Mouse (Mus musculus) hindbrain, embryonic 13.5 days (tissue): Measurements from ENCODE around the gene Nsf. TPM values are rescaled to one million over a fixed set of nuclear protein-coding genes. Genes with fewer than 3 reads are reported as not detected.
A peak's percentile ranks its signal among the peaks of the same experiment; 100 is the strongest.

ENCODE experiments used
- ATAC-seq: fragments of 200-750 bp; cut with Nextera tagmentation; 2 replicates; pipeline ENCODE4 v1.8.0; 2017; ENCODE audit warnings: moderate TSS enrichment; ENCODE audit not compliant: low FRiP score
- H3K27ac ChIP-seq: fragments of 300-500 bp; sonication (generic); 2 replicates; pipeline ENCODE4 v1.5.1; 2015; ENCODE audit warnings: inconsistent platforms, mild to moderate bottlenecking, moderate library complexity
- H3K27me3 ChIP-seq: fragments of 300-500 bp; sonication (generic); 2 replicates; pipeline ENCODE4 v1.6.1; 2015; ENCODE audit warnings: mild to moderate bottlenecking, inconsistent platforms
- H3K36me3 ChIP-seq: fragments of 300-500 bp; sonication (generic); 2 replicates; pipeline ENCODE4 v1.6.1; 2015; ENCODE audit warnings: mild to moderate bottlenecking, inconsistent platforms
- H3K4me1 ChIP-seq: fragments of 300-500 bp; sonication (generic); replicated peaks from 2 replicates; pipeline ENCODE4 v1.6.1; 2015; ENCODE audit warnings: inconsistent platforms
- H3K4me2 ChIP-seq: fragments of 300-500 bp; sonication (generic); 2 replicates; pipeline ENCODE4 v1.6.1; 2015; ENCODE audit warnings: inconsistent platforms, mild to moderate bottlenecking, moderate library complexity
- H3K4me3 ChIP-seq: fragments of 300-500 bp; sonication (generic); 2 replicates; pipeline ENCODE4 v1.5.1; 2015; ENCODE audit warnings: mild to moderate bottlenecking, inconsistent platforms
- H3K9ac ChIP-seq: fragments of 300-500 bp; sonication (generic); 2 replicates; pipeline ENCODE4 v1.6.1; 2015; ENCODE audit warnings: mild to moderate bottlenecking, inconsistent platforms
- H3K9me3 ChIP-seq: fragments of 300-500 bp; sonication (generic); 2 replicates; pipeline ENCODE4 v1.6.1; 2016; ENCODE audit warnings: inconsistent platforms
- WGBS: fragments of 180-500 bp; shearing (Covaris S2); methylation state at CpG from one replicate; pipeline ENCODE4 v1.1.7; 2015; 5-methylcytosine and 5-hydroxymethylcytosine counted together
- polyA plus RNA-seq: library from polyadenylated mRNA; unstranded; fragments of >200 nt; fragmentation: Nextera tagmentation; extraction: Ambion mirVana; gene quantifications from 2 replicates; pipeline ENCODE4 v1.2.1, GENCODE M21; 2015

Gene Nsf
- polyA plus RNA-seq, 1 experiment from 2014 or later, result 128 TPM

DNA sequence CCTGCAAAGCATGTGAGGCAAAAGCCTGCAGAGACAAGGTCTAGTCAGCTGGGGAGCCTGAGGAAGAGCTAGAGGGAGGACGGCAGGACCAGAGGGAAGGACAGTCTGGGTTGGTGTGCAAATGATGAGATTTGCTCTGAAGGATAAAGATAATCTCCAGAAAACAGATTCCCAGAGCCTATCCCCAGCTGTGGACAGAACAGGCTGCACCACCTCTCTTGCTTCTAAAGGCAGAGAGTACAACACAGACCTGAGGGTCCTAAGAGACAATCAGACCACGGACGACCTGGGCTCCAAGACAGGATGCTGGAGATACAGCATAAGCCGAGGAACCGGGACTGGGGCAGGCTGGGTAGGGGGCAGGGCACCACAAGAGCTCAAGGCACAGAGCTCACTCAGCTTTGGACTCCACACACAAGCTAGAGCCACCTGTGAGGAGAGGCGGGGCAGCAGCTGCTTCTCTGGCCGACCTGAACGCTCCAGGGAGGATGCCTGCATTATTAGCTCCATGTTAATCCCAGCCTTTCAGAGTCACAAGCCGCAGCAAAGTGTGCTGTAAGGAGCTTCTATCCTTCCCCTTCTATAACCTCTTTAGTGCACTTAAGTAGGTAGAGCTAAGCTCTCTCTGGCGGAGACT, 100.5 kb downstream of the Nsf start:
- no peaks in the 10 kb centered on the region for H3K27me3 ChIP-seq
- H3K9ac ChIP-seq, result no peak overlapping the region
- 0 out of 2 replicates have a peak overlapping the region, but pooled peaks have one; percentile 12 for H3K27ac ChIP-seq
- peaks cover 21% of the 10 kb centered on the region for H3K4me1 ChIP-seq
- H3K4me3 ChIP-seq, result no peak overlapping the region
- no peak for ATAC-seq
- H3K4me2 ChIP-seq, result no peak overlapping the region
- 39% methylated on average over 10 of the region's 10 CpGs for WGBS
- peaks cover 26% of the 10 kb centered on the region for H3K36me3 ChIP-seq
- no peaks in the 10 kb centered on the region for H3K9me3 ChIP-seq

DNA sequence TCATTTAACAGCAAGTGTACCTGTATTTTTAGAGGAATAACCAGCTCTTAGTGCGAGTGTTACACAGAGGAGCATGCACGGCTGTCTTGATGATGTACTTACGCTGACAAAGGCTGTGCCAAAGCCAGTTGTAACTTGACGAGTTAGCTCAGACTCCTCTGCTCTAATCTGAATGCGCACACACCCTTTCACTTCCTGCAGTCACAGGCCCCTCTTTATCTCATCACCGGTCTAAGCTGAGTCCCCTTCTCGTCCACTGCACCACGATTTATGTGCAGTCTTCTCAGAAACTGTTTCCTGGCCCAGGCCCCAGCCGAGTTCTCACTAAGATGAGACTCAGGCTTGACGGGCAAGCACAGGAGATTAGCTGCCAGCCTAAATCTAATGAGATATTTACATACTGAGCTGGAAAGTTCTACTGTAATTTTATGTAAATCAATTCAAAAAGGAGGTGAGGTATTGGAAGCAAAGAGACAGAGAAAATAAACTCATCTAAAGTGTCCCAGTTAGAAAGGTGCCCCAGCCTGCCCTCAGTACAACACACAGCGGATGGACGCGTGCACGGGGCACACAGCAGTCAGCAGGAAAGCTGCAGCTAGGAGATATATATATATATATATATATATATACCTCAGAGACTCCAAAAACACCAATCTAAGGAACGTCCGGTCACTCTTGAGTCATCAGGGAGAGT, 101.1 kb downstream of the Nsf start:
- Histone ChIP-seq H3K4me2 (no peak overlapping the region), H3K27me3 (no peaks in the 10 kb centered on the region), H3K4me3 (no peak overlapping the region), H3K9me3 (no peaks in the 10 kb centered on the region), H3K9ac (no peak overlapping the region), H3K4me1 (peaks cover 21% of the 10 kb centered on the region), H3K36me3 (peaks cover 21% of the 10 kb centered on the region), H3K27ac (no peak overlapping the region)
- no peak for ATAC-seq
- WGBS, result 65% methylated on average over 16 of the region's 16 CpGs

DNA sequence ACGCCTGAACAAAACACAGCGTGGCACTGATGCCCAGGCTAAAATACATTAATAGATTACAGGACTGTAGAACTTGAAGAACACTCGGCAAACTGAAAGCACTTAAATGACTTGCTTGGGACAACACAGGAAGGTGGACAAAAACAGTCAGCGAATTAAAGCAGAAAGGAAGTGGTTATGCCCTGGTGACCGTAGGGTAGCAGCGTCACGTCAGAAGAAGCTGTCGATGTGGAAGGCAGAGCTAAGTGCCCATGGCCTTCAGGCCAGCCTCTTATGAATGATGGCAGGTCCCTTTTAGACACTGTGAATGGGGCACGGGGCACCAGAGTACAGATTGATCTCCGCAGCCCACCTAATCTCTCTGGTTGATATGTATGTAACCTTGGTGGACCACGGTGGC, 105.6 kb downstream of the Nsf start:
- Histone ChIP-seq H3K4me2 (no peak overlapping the region), H3K9ac (no peak overlapping the region), H3K9me3 (no peaks in the 10 kb centered on the region), H3K27ac (no peak overlapping the region), H3K4me1 (peaks cover 9% of the 10 kb centered on the region), H3K4me3 (no peak overlapping the region), H3K27me3 (no peaks in the 10 kb centered on the region), H3K36me3 (peaks cover 29% of the 10 kb centered on the region)
- WGBS, result 93% methylated on average over 11 of the region's 11 CpGs
- ATAC-seq, result no peak

DNA sequence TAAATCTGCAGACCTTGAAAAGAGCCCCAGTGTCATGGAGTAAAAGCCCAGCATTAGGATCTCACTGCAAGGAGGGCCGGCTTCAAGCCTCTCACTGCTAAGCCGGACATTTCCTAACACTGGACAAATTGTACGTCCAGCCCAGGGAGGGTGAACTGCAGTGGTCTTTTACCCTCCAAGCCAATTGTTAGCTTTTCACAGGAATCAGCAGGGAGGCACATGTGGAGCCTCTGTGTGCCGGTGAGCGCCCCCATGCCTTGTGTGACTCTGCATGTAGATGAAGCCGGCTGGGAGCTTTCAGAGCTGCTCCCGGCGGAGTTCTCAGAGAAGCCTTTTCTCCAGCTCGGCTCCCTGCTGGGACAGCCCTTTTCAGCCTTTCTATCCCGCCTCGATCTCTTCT, 113.0 kb downstream of the Nsf start:
- 2% methylated on average over 11 of the region's 11 CpGs for WGBS
- Histone ChIP-seq H3K4me3 (no peak overlapping the region), H3K9ac (peak overlapping the region; percentile 9; the same call in 1 of the 2 replicates), H3K27me3 (no peaks in the 10 kb centered on the region), H3K4me2 (peak overlapping the region; percentile 42), H3K9me3 (no peaks in the 10 kb centered on the region), H3K4me1 (peaks cover 20% of the 10 kb centered on the region), H3K27ac (peak overlapping the region; percentile 70), H3K36me3 (peaks cover 25% of the 10 kb centered on the region)
- peak; percentile 68 for ATAC-seq

DNA sequence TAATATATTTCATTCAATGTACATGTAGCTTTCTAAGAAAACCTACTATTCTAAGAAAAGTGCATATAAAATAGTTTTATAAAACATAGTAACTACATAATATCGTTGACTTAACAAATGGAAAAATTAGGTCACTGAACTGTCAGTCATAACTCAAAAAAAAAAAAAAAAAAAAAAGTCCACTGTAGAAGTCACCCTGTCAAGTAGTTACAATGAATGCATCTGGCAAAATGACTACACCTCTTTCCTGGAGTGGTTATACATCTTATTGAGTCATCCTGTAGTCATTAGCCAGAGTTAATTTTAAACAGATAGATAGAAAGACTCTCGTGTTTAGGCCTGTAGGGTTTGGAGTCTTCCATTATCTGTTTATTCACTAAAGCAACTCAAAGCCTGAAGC, 114.9 kb downstream of the Nsf start:
- WGBS, result 76% methylated on average over 2 of the region's 2 CpGs
- Histone ChIP-seq H3K36me3 (peaks cover 20% of the 10 kb centered on the region), H3K27me3 (no peaks in the 10 kb centered on the region), H3K4me2 (no peak overlapping the region), H3K9ac (no peak overlapping the region), H3K9me3 (no peaks in the 10 kb centered on the region), H3K4me1 (peaks cover 20% of the 10 kb centered on the region), H3K27ac (no peak overlapping the region), H3K4me3 (no peak overlapping the region)
- no peak for ATAC-seq

DNA sequence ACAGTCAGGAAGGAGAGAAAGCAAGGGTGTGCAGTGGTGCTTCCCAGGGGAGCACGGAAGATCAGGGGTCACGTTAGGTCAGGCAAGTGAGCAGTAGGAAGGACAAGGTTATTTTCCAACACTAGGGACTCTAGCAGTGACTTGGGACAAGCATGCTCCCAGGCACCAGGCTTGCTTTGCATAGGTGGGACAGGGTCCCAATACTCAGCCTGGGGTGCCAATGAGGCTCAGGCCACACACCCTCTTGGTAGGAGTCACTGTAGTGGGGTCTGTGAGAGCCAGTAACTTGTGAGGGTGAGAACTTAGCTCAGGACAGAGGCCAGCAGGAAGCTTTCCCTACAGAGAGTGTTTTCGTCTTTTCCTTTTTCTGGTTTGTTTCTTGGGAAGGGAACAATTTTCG, 121.5 kb downstream of the Nsf start:
- H3K27ac ChIP-seq, result no peak overlapping the region

DNA sequence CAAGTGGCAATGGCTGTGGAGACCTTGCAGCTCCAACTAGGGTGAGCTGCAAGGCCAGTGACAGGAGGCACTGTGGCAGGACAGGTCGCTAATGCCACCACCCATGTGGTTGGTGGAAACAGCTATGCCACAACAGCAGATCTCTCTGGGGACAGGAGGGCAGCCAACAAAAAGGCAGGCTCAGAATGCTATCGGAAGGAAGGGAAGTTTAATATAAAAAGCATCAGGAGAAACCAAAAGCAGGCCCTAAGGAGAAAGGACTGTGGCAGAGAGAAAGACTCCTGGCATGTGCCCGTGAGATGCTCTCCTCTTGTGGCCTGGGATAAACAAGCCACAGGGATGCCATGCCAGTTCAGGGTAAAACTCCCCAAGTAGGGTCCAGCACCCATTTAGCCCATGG, 122.1 kb downstream of the Nsf start:
- Histone ChIP-seq H3K4me2 (no peak overlapping the region), H3K36me3 (peaks cover 25% of the 10 kb centered on the region), H3K27ac (no peak overlapping the region), H3K4me3 (no peak overlapping the region), H3K9ac (no peak overlapping the region), H3K9me3 (no peaks in the 10 kb centered on the region), H3K4me1 (no peaks in the 10 kb centered on the region), H3K27me3 (no peaks in the 10 kb centered on the region)
- no peak for ATAC-seq
- WGBS, result 84% methylated on average over 3 of the region's 3 CpGs

More for the DNA sequence above, 121.5 kb downstream of the Nsf start:
- no peak for ATAC-seq
- Histone ChIP-seq H3K4me2 (no peak overlapping the region), H3K9me3 (no peaks in the 10 kb centered on the region), H3K9ac (no peak overlapping the region), H3K27me3 (no peaks in the 10 kb centered on the region), H3K4me1 (no peaks in the 10 kb centered on the region), H3K4me3 (no peak overlapping the region), H3K36me3 (peaks cover 22% of the 10 kb centered on the region)
- WGBS, result 85% methylated on average over 4 of the region's 4 CpGs

DNA sequence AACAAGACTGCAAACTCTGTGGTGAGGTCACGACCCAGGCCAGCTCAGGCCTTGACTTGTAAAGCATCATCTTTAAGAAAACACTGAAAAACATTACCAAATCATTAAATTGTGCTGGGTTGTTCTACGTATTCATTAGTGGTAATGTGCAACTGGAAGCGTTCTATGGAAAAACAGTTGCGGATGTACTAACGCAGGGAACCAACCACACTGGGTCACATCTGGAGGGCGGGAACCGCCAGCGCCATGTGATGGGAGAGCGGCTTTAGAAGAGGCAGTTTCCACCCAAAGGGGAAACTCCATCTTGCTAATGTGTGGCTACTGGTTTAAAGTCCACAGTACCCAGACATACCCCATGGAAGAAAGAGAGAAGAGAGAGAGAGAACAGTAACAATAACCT, 123.4 kb downstream of the Nsf start:
- Histone ChIP-seq H3K27me3 (no peaks in the 10 kb centered on the region), H3K9ac (no peak overlapping the region), H3K4me2 (no peak overlapping the region), H3K4me1 (no peaks in the 10 kb centered on the region), H3K4me3 (no peak overlapping the region), H3K9me3 (no peaks in the 10 kb centered on the region), H3K36me3 (peaks cover 26% of the 10 kb centered on the region), H3K27ac (no peak overlapping the region)
- ATAC-seq, result no peak
- WGBS, result 93% methylated on average over 9 of the region's 9 CpGs

DNA sequence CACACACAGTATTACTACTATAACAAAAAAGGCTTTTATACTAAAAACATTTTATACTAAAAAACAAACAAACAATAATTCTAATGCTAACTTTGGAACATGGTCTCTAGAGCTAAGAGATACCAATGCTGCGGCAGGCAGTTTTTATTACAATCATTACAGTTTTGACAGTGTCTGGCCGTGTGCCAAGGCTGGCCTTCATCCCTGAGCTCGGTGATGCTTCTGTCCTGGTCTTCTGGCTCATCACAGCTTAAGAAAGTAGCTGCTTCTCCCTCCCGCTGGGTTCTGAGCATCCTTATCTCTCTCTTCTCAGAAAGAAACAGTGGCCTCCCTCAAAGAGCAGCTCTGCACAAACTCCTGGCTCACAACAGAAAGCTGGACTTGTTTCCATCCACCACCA, 123.9 kb downstream of the Nsf start:
- H3K4me3 ChIP-seq, result no peak overlapping the region
- no peak overlapping the region for H3K4me2 ChIP-seq
- H3K9me3 ChIP-seq, result no peaks in the 10 kb centered on the region
- 74% methylated on average over 4 of the region's 4 CpGs for WGBS
- H3K27ac ChIP-seq, result no peak overlapping the region
- H3K4me1 ChIP-seq, result no peaks in the 10 kb centered on the region
- peaks cover 31% of the 10 kb centered on the region for H3K36me3 ChIP-seq
- H3K27me3 ChIP-seq, result no peaks in the 10 kb centered on the region
- no peak for ATAC-seq
- H3K9ac ChIP-seq, result no peak overlapping the region

DNA sequence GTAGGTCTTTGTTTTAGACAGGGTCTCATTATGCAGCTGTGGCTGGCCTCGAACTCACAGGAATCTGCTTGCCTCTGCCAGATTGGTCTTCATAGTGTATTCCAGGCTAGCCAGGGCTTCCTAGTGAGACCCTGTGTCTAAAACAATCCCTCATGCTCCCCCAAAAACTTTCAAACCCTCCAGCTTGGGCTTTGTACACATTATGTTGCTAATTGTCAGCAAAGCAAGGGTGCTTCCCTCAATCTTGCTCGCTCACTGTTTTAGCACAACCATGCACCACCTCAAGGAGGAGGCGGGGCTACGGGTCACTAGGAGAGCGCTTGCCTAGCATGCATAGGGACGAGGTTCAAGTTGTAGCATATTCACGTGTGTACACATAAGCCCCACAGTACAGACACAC, 125.0 kb downstream of the Nsf start:
- no peak overlapping the region for H3K27ac ChIP-seq
- ATAC-seq, result no peak
- no peaks in the 10 kb centered on the region for H3K4me1 ChIP-seq
- WGBS, result 79% methylated on average over 7 of the region's 7 CpGs
- H3K9ac ChIP-seq, result no peak overlapping the region
- H3K36me3 ChIP-seq, result peaks cover 37% of the 10 kb centered on the region
- no peaks in the 10 kb centered on the region for H3K9me3 ChIP-seq
- no peak overlapping the region for H3K4me3 ChIP-seq
- H3K27me3 ChIP-seq, result no peaks in the 10 kb centered on the region
- H3K4me2 ChIP-seq, result no peak overlapping the region

DNA sequence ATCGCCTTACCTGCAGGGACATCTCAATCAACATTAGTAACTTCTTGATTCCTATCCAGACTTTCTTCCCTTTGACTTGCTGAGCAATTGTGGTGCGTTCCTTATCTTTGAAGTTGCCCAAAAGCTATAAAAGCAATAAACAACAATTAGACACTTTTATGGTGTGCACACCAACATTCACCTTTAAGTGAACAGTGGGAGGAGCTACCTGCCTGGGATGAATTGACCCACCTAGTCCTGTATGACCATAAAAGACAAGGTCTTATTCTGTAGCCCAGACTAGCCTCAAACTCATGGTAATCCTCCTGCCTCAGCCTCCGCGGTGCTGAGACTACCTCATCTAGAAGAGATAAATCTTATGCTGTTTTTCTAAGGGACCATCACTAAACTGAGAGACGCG, 126.7 kb downstream of the Nsf start:
- peaks cover 54% of the 10 kb centered on the region for H3K36me3 ChIP-seq
- ATAC-seq, result no peak
- WGBS, result 98% methylated on average over 6 of the region's 6 CpGs
- H3K27me3 ChIP-seq, result no peaks in the 10 kb centered on the region
- no peaks in the 10 kb centered on the region for H3K4me1 ChIP-seq
- no peak overlapping the region for H3K9ac ChIP-seq
- no peaks in the 10 kb centered on the region for H3K9me3 ChIP-seq
- H3K4me2 ChIP-seq, result no peak overlapping the region
- H3K27ac ChIP-seq, result no peak overlapping the region
- H3K4me3 ChIP-seq, result no peak overlapping the region

DNA sequence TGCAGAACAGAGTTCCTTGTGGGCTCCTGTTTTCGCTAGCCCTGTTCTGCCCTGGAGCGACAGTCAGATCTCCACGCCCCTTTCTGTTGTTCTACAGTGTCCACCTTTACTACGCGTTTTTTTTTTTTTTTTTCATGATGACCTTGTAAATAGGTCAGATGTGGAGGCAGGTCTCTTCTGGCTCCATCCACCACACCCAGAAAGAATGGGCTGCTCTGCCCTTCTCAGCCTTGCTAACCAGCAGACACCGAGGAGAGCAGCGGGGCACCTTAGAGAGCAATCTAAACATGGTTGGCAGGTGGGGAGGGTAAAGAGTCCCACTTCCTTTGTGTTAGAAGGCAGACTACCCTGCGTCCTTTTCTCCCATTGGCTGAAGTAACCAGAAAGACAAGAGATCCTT, 137.1 kb downstream of the Nsf start:
- H3K9ac ChIP-seq, result no peak overlapping the region
- no peak for ATAC-seq
- H3K4me2 ChIP-seq, result no peak overlapping the region
- 85% methylated on average over 8 of the region's 8 CpGs for WGBS
- H3K9me3 ChIP-seq, result no peaks in the 10 kb centered on the region
- no peak overlapping the region for H3K4me3 ChIP-seq
- H3K36me3 ChIP-seq, result peaks cover 35% of the 10 kb centered on the region
- H3K4me1 ChIP-seq, result peaks cover 13% of the 10 kb centered on the region
- peaks cover 18% of the 10 kb centered on the region for H3K27me3 ChIP-seq
- H3K27ac ChIP-seq, result no peak overlapping the region

DNA sequence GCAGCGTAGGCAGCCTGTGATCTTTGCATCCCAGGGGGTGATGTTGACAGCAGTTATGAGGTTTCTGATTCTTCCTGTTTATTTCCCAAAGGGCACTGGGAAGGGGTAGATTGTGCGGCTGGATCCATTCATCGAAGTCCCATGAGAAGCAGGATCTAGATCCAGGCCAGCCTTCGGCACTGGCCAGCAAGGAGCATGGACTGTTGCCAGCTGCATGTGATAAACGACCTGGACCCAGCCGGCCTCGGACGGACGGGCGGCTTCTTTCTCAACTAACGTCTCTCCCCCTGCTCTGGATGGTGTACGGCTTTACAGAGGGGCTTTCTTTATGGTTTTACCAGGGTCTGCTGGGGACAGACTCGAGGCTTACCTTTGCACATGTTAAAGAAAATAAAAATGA, 137.9 kb downstream of the Nsf start:
- no peaks in the 10 kb centered on the region for H3K9me3 ChIP-seq
- ATAC-seq, result no peak
- 36% methylated on average over 13 of the region's 13 CpGs for WGBS
- H3K4me3 ChIP-seq, result no peak overlapping the region
- peaks cover 19% of the 10 kb centered on the region for H3K4me1 ChIP-seq
- no peak overlapping the region for H3K9ac ChIP-seq
- no peak overlapping the region for H3K4me2 ChIP-seq
- peaks cover 29% of the 10 kb centered on the region for H3K36me3 ChIP-seq
- no peak overlapping the region for H3K27ac ChIP-seq
- peaks cover 25% of the 10 kb centered on the region for H3K27me3 ChIP-seq
